Mouse (Mus musculus) intestine, embryonic 14.5 days (tissue): Measurements from ENCODE around the gene Scin. TPM values are rescaled to one million over a fixed set of nuclear protein-coding genes. Genes with fewer than 3 reads are reported as not detected.
A peak's percentile ranks its signal among the peaks of the same experiment; 100 is the strongest.

Experiments
- ATAC-seq: fragments of 200-750 bp; cut with Nextera tagmentation; replicated peaks from 2 replicates; pipeline ENCODE4 v1.8.0; 2017; ENCODE audit warnings: low read depth, moderate number of reproducible peaks, moderate TSS enrichment, moderate library complexity; ENCODE audit not compliant: low FRiP score, low TSS enrichment
- DNase-seq: peaks from one replicate; pipeline ENCODE4 v3.0.0-alpha.2; 2018; ENCODE audit warnings: low spot score
- H3K27ac ChIP-seq: fragments of 300-500 bp; sonication (generic); 2 replicates; pipeline ENCODE4 v1.5.1; 2014; ENCODE audit warnings: low read depth, mild to moderate bottlenecking, control low read depth
- H3K27me3 ChIP-seq: fragments of 300-500 bp; sonication (generic); replicated peaks from 2 replicates; pipeline ENCODE4 v1.6.1; 2014; ENCODE audit warnings: low read length, control low read depth; ENCODE audit not compliant: control insufficient read depth, insufficient read depth
- H3K36me3 ChIP-seq: fragments of 300-500 bp; sonication (generic); 2 replicates; pipeline ENCODE4 v1.6.1; 2014; ENCODE audit warnings: low read length, control low read depth; ENCODE audit not compliant: control insufficient read depth, insufficient read depth
- H3K4me1 ChIP-seq: fragments of 300-500 bp; sonication (generic); replicated peaks from 2 replicates; pipeline ENCODE4 v1.6.1; 2014; ENCODE audit warnings: low read length, control low read depth, mixed read lengths; ENCODE audit not compliant: control insufficient read depth, insufficient read depth
- H3K4me2 ChIP-seq: fragments of 300-500 bp; sonication (generic); 2 replicates; pipeline ENCODE4 v1.6.1; 2014; ENCODE audit warnings: low read length
- H3K4me3 ChIP-seq: fragments of 300-500 bp; sonication (generic); 2 replicates; pipeline ENCODE4 v1.5.1; 2014; ENCODE audit warnings: low read depth, low read length, control low read depth, mixed read lengths
- H3K9ac ChIP-seq: fragments of 300-500 bp; sonication (generic); 2 replicates; pipeline ENCODE4 v1.6.1; 2014; ENCODE audit warnings: mild to moderate bottlenecking, low read length
- H3K9me3 ChIP-seq: fragments of 300-500 bp; sonication (generic); 2 replicates; pipeline ENCODE4 v1.6.1; 2016; ENCODE audit warnings: low read length, control low read depth; ENCODE audit not compliant: control insufficient read depth
- WGBS: fragments of 180-500 bp; shearing (Covaris S2); extraction: QIAGEN DNeasy Blood & Tissue Kit; methylation state at CpG from one replicate; pipeline ENCODE4 v1.1.7; 2014; 5-methylcytosine and 5-hydroxymethylcytosine counted together
- polyA plus RNA-seq: library from polyadenylated mRNA; unstranded; fragments of >200 nt; fragmentation: Nextera tagmentation; extraction: Ambion mirVana; gene quantifications from 2 replicates; pipeline ENCODE4 v1.2.1, GENCODE M21; 2014

Gene Scin
- polyA plus RNA-seq, 1 experiment from 2014 or later = 26.4 TPM

DNA sequence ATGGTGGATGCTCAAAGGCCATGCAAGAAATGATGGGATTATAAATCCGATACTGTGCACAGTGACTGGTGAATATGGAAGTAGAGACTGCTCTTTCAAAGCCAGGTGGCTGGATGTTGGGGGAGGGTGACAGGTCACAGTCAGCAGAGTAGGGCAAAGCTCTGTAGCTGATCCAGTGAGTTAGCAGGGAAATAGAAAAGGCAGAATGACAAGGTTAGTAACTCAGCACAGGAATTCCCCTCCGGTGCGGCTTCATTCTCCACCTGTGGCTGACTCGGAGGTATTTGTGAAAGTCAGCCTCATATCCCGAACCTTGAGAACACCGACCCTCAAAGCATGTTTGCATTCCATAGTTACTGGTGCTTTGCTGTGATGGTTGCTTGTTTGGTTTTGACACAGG is 17.0 kb downstream of the Scin start:
- H3K9ac ChIP-seq = no peak overlapping the region
- H3K27ac ChIP-seq = no peak overlapping the region
- 85% methylated on average over 6 of the region's 6 CpGs for WGBS
- no peak for DNase-seq
- no peaks in the 10 kb centered on the region for H3K4me1 ChIP-seq
- H3K27me3 ChIP-seq = no peaks in the 10 kb centered on the region
- no peak overlapping the region for H3K4me2 ChIP-seq
- H3K36me3 ChIP-seq = no peaks in the 10 kb centered on the region
- no peak for ATAC-seq
- no peaks in the 10 kb centered on the region for H3K9me3 ChIP-seq
- no peak overlapping the region for H3K4me3 ChIP-seq

- H3K4me2 ChIP-seq = no peak overlapping the region
- 0 out of 2 replicates have a peak, but pooled peaks have one; percentile 36 for ATAC-seq
- H3K9me3 ChIP-seq = no peaks in the 10 kb centered on the region
- no peak overlapping the region for H3K27ac ChIP-seq
- no peaks in the 10 kb centered on the region for H3K4me1 ChIP-seq
- H3K27me3 ChIP-seq = no peaks in the 10 kb centered on the region
- no peak overlapping the region for H3K9ac ChIP-seq
- 78% methylated on average over 5 of the region's 5 CpGs for WGBS
- DNase-seq = no peak
- no peak overlapping the region for H3K4me3 ChIP-seq
- H3K36me3 ChIP-seq = no peaks in the 10 kb centered on the region
These were observed 17.8 kb downstream of the Scin start for GRCm38 (mm10) chr12:40116214-40116613.

GRCm38 (mm10) chr12:40114883-40115282 is 19.1 kb downstream of the Scin start:
- ATAC-seq (no peak), DNase-seq (no peak)
- WGBS = 90% methylated on average over 4 of the region's 4 CpGs
- Histone ChIP-seq H3K27ac (no peak overlapping the region), H3K27me3 (no peaks in the 10 kb centered on the region), H3K9me3 (no peaks in the 10 kb centered on the region), H3K9ac (no peak overlapping the region), H3K36me3 (no peaks in the 10 kb centered on the region), H3K4me3 (no peak overlapping the region), H3K4me1 (no peaks in the 10 kb centered on the region), H3K4me2 (no peak overlapping the region)

DNA sequence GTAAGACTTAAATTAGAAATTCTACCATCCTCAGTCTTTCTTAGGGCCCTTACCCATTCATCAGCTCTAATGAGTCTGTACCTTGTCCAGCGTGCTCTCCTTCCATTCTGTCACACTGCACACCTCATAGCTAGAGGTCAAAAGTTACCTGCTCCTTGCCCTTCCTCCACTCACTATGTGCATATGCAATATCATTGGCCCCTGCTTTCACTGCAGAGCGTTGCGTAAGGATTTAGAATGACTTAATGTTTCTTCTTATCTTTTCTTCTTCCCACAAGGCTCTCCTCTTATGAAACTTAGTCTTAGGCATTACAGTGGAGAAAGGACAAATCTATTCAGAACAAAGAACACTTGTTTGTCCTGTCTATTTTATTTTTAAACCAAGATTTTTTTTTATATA is 20.0 kb downstream of the Scin start:
- Histone ChIP-seq H3K9me3 (no peaks in the 10 kb centered on the region), H3K4me3 (no peak overlapping the region), H3K27ac (no peak overlapping the region), H3K36me3 (no peaks in the 10 kb centered on the region), H3K9ac (no peak overlapping the region), H3K27me3 (no peaks in the 10 kb centered on the region), H3K4me2 (no peak overlapping the region), H3K4me1 (no peaks in the 10 kb centered on the region)
- DNase-seq (no peak), ATAC-seq (no peak)
- 82% methylated on average over 3 of the region's 3 CpGs for WGBS

DNA sequence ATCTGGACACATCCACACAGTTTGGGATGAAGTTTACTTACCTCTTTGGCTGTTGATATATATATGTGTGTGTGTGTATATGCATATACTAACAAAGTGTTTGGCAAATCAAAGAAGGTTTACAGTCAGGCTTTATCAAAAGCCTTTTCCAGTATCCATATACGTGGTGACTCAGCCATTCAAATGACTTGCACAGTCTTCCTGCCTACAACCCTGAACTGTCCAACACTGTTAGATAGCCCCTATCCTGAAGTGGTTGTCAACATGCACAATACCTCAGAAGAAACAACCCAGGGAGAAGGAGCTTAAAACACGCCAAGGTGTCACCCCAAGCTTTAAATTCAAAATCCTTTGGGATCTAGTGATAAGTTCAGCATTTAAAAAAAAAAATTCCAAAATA is 20.4 kb downstream of the Scin start:
- Histone ChIP-seq H3K4me3 (no peak overlapping the region), H3K9me3 (no peaks in the 10 kb centered on the region), H3K9ac (no peak overlapping the region), H3K36me3 (no peaks in the 10 kb centered on the region), H3K4me2 (no peak overlapping the region), H3K4me1 (no peaks in the 10 kb centered on the region), H3K27ac (no peak overlapping the region), H3K27me3 (no peaks in the 10 kb centered on the region)
- WGBS = 76% methylated on average over 2 of the region's 2 CpGs
- DNase-seq (no peak), ATAC-seq (no peak)

GRCm38 (mm10) chr12:40109227-40109626 is 24.8 kb downstream of the Scin start:
- no peak for DNase-seq
- 93% methylated on average over 1 of the region's 1 CpGs for WGBS
- Histone ChIP-seq H3K4me3 (no peak overlapping the region), H3K4me1 (no peaks in the 10 kb centered on the region), H3K4me2 (no peak overlapping the region), H3K36me3 (no peaks in the 10 kb centered on the region), H3K9me3 (no peaks in the 10 kb centered on the region), H3K9ac (no peak overlapping the region), H3K27me3 (no peaks in the 10 kb centered on the region), H3K27ac (no peak overlapping the region)
- ATAC-seq = no peak

- 55% methylated on average over 2 of the region's 2 CpGs for WGBS
- Histone ChIP-seq H3K9me3 (0 out of 2 replicates have a peak, but pooled peaks cover 3% of the 10 kb centered on the region), H3K27ac (no peak overlapping the region), H3K4me1 (no peaks in the 10 kb centered on the region), H3K4me3 (no peak overlapping the region), H3K36me3 (no peaks in the 10 kb centered on the region), H3K4me2 (no peak overlapping the region), H3K27me3 (no peaks in the 10 kb centered on the region), H3K9ac (no peak overlapping the region)
- ATAC-seq = no peak
- no peak for DNase-seq
These were observed 25.9 kb downstream of the Scin start for GRCm38 (mm10) chr12:40108143-40108542.

GRCm38 (mm10) chr12:40106874-40107273 is 27.2 kb downstream of the Scin start:
- H3K4me2 ChIP-seq = no peak overlapping the region
- 0 out of 2 replicates have a peak, but pooled peaks cover 4% of the 10 kb centered on the region for H3K9me3 ChIP-seq
- H3K4me3 ChIP-seq = no peak overlapping the region
- no peak for ATAC-seq
- H3K27me3 ChIP-seq = no peaks in the 10 kb centered on the region
- H3K4me1 ChIP-seq = no peaks in the 10 kb centered on the region
- no peak overlapping the region for H3K9ac ChIP-seq
- no peaks in the 10 kb centered on the region for H3K36me3 ChIP-seq
- DNase-seq = no peak
- 29% methylated on average over 5 of the region's 5 CpGs for WGBS
- no peak overlapping the region for H3K27ac ChIP-seq

- Histone ChIP-seq H3K9ac (no peak overlapping the region), H3K36me3 (no peaks in the 10 kb centered on the region), H3K27ac (no peak overlapping the region), H3K4me2 (no peak overlapping the region), H3K27me3 (no peaks in the 10 kb centered on the region), H3K4me1 (no peaks in the 10 kb centered on the region), H3K4me3 (no peak overlapping the region), H3K9me3 (0 out of 2 replicates have a peak, but pooled peaks cover 4% of the 10 kb centered on the region)
- ATAC-seq (no peak), DNase-seq (no peak)
- WGBS = 73% methylated on average over 2 of the region's 2 CpGs
These were observed 29.3 kb downstream of the Scin start for GRCm38 (mm10) chr12:40104750-40105149.
